Mouse (Mus musculus) ES-Bruce4 (cell line): ENCODE data around the gene Yars.

Experiments
- CTCF ChIP-seq: IDR thresholded peaks from one replicate; pipeline ENCODE4 v1.8.1; 2011; ENCODE audit warnings: low read depth, low read length
- EP300 ChIP-seq: IDR thresholded peaks from 2 replicates; pipeline ENCODE4 v1.6.1; 2011; ENCODE audit warnings: low read depth, low read length; ENCODE audit not compliant: insufficient read depth
- POLR2A ChIP-seq: IDR thresholded peaks from one replicate; pipeline ENCODE4 v1.8.1; 2011; ENCODE audit warnings: low read length; ENCODE audit not compliant: insufficient read depth

DNA sequence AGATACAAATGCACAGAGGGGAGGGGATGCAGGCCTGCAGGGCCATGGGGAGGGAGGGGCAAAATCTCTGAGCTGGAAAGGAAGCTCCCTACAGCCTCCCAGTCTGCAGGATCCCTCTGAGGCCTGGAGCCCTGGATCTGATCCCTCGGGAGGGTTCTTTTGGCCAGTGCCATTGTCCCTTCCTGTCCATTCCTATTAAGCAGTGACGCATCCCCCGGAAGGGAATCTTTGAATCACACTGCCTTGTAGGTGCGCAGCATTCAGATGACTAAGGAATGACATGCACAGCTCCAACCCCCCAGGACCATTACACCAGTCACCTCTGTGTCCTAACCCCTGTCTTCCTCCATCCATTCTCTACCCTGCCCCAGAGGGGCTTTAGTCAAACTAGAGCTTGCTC is 69.5 kb downstream of the Yars start:
- no peak for TF ChIP-seq POLR2A
- no peak for TF ChIP-seq CTCF
- TF ChIP-seq EP300: no peak
